Comparison of ENCODE assay signal across 18 mouse cellular contexts in the genomic region with DNA sequence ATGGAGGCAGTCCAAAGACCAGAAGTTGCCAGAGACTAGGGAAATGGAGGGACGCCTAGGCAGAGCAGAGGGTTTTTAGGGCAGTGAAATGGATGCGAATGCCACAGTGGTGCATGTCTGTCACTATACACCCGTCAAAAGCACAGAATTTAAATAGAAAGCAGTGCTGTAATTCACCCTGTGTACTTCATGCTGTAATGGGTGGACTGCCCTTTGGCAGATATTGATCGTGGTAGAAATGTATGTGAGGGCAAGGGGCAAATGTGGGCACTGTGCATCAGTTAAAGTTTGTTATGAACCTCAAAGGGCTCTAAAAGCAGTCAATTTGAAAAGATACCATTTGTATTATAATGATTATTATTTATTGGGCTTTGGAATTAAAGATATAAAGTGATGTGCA.
"Had no signal": no experiment of that assay in that cellular context is flagged by ENCODE, and none has a peak within 500 bp of the region (broad histone marks: within the 10 kb centered on the region; RNA-seq: fewer than 3 reads in every experiment).

No protein-coding gene starts in this region.

- H3K4me3 ChIP-seq: limb, embryonic 10.5 days; limb, embryonic 13.5 days; midbrain, embryonic 12.5 days; midbrain, embryonic 15.5 days; neural tube, embryonic 12.5 days; neural tube, embryonic 15.5 days; stomach, embryonic 15.5 days had no signal

- H3K4me1 ChIP-seq: limb, embryonic 10.5 days; limb, embryonic 13.5 days; midbrain, embryonic 12.5 days; midbrain, embryonic 15.5 days; neural tube, embryonic 12.5 days had no signal

- H3K27ac ChIP-seq: kidney, postnatal 0 days; limb, embryonic 10.5 days; limb, embryonic 13.5 days; macrophage; midbrain, embryonic 12.5 days; midbrain, embryonic 15.5 days; neural tube, embryonic 12.5 days; neural tube, embryonic 15.5 days; stomach, embryonic 15.5 days had no signal

- H3K9ac ChIP-seq: limb, embryonic 13.5 days; midbrain, embryonic 12.5 days; midbrain, embryonic 15.5 days; neural tube, embryonic 12.5 days; neural tube, embryonic 15.5 days; stomach, embryonic 15.5 days had no signal

- H3K9me3 ChIP-seq: limb, embryonic 10.5 days; midbrain, embryonic 15.5 days; neural tube, embryonic 15.5 days; stomach, embryonic 15.5 days had no signal

- H3K4me2 ChIP-seq: limb, embryonic 13.5 days; midbrain, embryonic 12.5 days; midbrain, embryonic 15.5 days; neural tube, embryonic 12.5 days; neural tube, embryonic 15.5 days; stomach, embryonic 15.5 days had no signal

- DNase-seq: kidney, adult 2 months; kidney, postnatal 25 days; lung, adult 18-20 months; lung, postnatal 14 days; right cerebral cortex, adult 18-20 months; right cerebral cortex, postnatal 14 days; right cerebral cortex, postnatal 4 days; spleen, adult 18-20 months; thymus, postnatal 36 days had no signal

- H3K27me3 ChIP-seq: limb, embryonic 13.5 days; midbrain, embryonic 12.5 days; midbrain, embryonic 15.5 days; neural tube, embryonic 12.5 days; neural tube, embryonic 15.5 days; stomach, embryonic 15.5 days had no signal

- H3K36me3 ChIP-seq: limb, embryonic 10.5 days; midbrain, embryonic 12.5 days; midbrain, embryonic 15.5 days; neural tube, embryonic 12.5 days; neural tube, embryonic 15.5 days; stomach, embryonic 15.5 days had no signal

- ATAC-seq: midbrain, embryonic 15.5 days had no signal
